Mouse (Mus musculus) neutrophil, adult 65 days (primary cell): ENCODE data around the gene Pex13. TPM values are rescaled to one million over a fixed set of nuclear protein-coding genes. Genes with fewer than 3 reads are reported as not detected.

Experiments
- total RNA-seq: library from RNA; stranded (reverse); gene quantifications from 2 replicates; pipeline ENCODE4 v1.2.4, GENCODE M21; 2023

The Pex13 gene
- 14.4 and 15.7 TPM in 2 replicates for total RNA-seq

GRCm38 (mm10) chr11:23665798-23666501, at the start of gene Pex13:
TSS of gene Pex13 (minus strand) at chr11:23665959.

GRCm38 (mm10) chr11:23665311-23665786, 410 bp downstream of the Pex13 start, which contains the start of gene Pus10:
TSS of gene Pus10 (plus strand) at chr11:23665674.

GRCm38 (mm10) chr11:23632945-23633878, 32.5 kb downstream of the Pex13 start, which contains the start of gene 0610010F05Rik:
TSS of gene 0610010F05Rik (minus strand) at chr11:23633639.

Other genes with a start within 250 kb of the Pex13 start
- gene Ahsa2, start 167.9 kb downstream of the Pex13 start, total RNA-seq: 20.2 and 33.5 TPM in 2 replicates
- gene 1700093K21Rik, start 144.8 kb downstream of the Pex13 start, total RNA-seq: not detected in 2 replicates
- 4.3 and 4.5 TPM in 2 replicates for gene 0610010F05Rik, start 32.3 kb downstream of the Pex13 start, total RNA-seq
- 10.5 and 18.3 TPM in 2 replicates for gene Pus10, start 285 bp downstream of the Pex13 start, total RNA-seq
- gene Rel, start 105.0 kb upstream of the Pex13 start, total RNA-seq: 107 and 111 TPM in 2 replicates
- 13.8 and 15.0 TPM in 2 replicates for gene Papolg, start 229.3 kb upstream of the Pex13 start, total RNA-seq